Mouse (Mus musculus) heart, adult 9 months (tissue): ENCODE measurements around the gene Rb1.

Experiments
- DNase-seq, 2 experiments: peaks; one replicate each; pipeline ENCODE4 v3.0.0; 2022; ENCODE audit warnings: low spot score in 2 of 2

Gene Rb1

DNA sequence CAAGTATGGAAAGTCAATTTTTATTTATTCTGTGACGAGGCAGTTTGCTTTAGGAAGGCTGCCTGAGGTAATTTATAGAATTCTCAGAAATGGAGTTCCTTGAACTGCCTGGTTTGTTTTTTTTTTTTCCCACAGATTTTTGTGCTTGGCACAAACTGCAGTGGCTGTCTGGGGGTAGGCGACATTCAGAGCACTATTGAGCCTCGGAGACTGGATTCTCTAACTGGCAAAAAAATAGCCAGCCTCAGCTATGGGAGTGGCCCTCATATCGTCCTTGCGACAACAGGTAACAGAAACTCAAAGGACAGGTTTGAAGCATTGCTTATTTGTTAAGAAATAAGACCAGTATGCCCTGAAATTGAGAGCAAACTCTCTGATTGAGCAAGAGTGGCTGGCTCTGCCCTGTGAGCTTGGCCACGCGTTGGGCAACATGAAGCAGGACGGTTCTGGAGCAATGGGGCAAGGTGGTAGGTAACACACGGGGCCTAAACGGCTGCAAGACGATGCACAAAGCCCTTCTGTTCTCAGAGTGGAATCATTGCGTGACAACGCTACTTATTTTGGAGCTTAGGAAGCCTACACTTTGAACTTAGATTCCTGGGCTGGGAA is 163.3 kb downstream of the Rb1 start:
- DNase-seq: no peak

DNA sequence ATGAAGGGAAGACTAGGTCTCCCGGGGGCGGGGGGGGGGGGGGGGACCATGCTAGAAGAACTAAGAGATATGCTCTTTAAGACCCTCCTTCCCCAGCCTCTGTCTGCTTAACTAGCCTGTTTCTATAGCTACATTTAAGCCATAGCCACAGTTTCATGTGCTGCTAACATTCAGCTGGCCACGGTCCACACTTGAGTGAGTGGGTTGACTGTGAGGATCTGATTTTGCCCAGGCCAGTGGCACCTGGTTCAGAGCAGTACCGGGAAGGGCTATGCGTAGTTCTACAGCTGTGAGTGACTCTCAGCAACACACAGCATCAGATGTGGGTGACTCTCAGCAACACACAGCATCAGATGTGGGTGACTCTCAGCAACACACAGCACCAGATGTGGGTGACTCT is 164.3 kb downstream of the Rb1 start:
- DNase-seq: no peak

DNA sequence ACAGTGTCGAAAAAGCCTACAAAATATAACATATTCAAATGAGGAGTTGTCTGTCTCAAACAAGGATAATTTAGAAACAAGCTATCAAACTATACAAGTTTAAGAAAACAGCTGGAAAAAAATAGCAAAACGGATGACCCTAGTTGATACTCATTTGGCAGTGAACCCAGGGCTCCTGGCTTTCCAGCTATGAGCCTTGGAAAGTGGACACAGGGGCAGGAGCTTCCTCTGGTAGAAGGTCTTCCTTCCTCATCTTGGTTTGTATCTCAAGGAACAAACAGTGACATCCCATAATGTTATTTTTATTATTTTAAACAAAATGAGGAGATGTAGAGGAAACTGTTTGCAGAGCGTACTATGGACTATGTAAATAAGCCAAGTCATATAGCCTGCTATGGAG is 177.5 kb downstream of the Rb1 start:
- no peak for DNase-seq

DNA sequence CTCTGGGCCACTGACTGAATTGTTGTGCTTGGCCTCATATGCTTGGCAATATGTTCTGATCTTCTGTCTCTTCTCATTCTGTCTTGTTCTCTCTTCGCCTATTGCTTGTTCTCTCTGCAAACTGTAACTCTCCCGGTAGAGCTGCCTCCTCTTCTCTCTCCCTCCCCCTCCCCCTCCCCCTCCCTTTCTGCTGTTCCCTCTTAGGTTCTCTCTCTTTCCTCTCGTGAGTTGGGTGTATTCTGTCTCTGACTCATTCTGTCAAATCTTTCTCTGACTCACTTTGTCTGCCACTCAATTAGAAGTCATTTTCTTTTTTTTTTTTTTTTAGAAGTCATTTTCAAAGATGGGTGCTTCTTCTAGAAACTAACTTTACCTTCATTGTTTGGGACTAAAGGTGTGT is 178.9 kb downstream of the Rb1 start:
- DNase-seq: no peak

DNA sequence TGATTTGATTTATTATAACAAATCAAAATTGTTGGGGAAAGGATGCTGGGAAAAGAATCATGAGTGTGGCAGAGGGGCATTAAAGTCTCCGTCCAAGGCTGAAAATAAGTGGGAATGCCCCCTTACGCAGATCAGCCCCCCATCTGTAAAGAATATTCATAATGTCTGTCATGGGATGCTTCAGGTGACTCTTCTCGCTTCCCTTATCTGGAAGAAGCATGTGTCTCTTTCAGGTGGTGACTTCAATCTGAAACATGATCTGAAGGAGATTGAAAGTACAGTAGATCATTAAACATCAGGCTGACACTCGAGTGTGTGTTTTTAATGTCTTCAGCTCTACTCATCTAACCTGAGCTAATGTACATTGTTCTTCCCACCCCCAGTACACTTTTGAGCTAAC is 180.1 kb downstream of the Rb1 start:
- DNase-seq: no peak

DNA sequence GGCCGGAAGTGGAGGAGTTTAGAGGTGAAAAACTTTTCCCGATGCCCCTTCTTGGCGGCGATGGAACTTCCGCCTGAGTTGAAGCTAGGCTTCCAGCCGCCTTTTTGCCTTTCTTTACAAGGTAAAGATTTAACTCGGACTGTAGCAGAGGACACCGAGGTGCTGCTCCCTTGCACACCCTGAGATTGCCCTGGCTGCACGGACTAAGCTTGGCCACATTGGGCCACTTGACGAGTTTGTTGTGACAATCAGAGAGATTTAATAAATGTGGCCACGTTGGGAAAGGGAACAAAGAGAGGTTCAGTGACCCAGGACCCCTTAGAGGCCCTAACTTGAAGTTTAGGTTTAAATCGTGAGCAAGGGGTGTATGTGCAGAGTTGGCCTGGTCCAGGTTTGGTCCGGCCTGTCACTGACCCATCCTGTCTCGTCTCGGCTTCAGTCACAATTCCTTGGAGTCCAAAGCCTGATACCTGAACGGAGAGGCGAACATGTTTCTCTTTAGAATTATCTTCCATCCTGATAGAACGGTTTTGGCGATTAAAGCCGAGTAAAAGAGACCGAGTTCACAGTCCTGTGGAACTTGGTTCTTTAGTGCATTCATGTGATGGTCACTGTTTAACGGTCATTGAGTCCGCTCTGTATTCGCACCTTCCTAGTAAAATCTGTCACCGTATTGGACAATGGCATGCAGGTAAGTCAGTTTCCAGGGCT is 181.8 kb downstream of the Rb1 start:
- DNase-seq: no peak

DNA sequence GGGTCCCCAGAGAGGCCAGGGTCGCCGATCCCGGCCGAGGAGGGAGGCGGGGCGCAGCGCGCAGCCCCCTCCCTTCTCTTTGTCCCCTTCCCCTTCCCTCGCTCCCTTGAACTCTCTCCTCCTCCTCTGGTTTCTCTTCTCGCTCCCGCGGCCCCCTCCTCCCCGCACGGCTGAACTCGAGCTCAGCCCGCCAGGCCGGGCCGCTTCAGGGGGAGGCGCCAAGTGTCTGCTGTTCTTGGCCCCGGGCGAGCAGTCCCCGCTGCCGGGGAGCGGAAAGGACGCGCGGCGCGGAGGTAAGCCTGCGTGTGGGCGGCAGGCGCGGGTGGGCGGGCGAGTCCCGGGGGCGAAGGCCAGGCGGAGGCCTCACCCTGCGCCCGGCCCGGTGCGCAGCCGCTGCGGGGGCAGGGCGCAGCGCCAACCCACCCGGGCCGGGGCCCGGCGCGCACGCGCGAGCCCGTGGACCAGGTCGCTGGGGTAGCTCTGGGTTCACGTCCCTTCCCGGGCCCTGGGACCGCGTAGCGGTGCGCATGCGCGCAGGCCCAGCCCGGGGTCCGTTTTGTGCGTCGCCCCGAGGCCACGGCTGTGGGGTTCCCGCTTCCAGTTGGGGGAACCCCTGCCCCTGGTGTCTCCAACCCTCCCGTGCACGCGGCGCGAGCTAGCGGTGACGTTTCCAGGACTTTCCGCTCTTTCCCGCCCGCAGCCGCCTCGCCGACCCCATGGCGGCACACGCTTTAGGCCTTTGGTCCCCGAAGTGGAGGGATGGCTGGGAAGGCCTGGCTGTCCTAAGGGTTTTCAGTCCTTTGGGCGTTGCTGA is 182.5 kb downstream of the Rb1 start:
- peak; percentile 91 to 93 for DNase-seq

DNA sequence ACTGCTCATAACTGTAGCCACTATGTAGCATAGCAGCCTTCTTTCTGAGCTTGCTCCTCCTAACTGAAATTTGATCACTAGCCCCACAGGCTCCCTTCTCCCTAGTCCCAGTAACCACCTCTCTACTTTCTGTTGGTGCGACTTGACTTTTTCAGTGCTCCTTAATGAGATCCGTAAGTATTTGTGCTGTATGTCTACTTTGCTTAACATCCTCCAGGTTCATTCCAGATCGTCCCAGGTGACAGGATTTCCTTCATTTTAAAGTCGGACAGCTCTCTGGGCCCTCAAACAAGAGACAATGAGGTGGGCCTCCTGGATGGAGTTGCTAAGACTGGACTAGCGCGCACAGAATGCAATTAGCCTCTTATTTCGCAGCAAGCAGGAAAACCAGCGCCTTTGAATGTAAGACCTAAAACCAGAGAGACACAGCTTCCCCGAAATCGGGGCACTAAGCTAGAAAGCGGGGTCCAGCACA is 183.2 kb downstream of the Rb1 start:
- peak; percentile 25 to 51 for DNase-seq

DNA sequence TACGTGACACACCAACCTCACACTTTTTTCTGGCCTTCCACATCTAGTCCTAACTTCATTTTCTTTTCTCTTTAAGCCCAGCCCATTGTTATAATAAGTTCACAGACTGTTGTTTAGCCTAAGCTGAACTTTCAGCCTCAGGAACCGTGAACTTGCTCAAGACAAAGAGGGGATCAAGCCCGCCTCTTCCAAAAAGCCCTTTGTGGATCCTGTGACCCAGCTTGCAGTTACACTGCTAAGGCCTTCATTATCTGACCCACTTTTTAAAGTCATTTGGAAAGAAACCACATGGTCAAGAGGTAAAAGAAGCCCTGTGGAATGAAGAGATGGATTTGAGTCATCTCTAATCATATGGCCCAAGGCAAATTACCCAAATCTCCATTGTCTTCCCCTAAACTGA is 183.8 kb downstream of the Rb1 start:
- DNase-seq: no peak

DNA sequence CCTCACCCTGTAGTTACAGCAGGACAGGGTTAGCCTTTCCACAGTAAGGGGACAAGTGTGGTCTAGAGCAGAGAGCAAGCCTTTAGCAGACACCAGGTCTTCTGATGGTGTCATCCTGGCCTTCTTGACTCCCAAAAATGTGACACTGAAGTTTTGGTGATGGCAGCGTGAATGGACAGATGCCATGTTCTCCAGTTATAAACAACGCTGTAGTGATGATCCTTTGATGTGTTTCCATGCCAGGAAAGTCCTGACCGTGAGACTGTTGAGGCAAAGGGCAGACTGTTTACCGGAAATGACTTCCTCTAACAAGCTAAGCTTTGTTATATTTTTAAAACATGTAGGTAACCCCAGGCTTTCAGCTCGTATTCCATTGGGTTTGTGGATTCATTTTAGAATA is 185.8 kb downstream of the Rb1 start:
- DNase-seq: no peak

DNA sequence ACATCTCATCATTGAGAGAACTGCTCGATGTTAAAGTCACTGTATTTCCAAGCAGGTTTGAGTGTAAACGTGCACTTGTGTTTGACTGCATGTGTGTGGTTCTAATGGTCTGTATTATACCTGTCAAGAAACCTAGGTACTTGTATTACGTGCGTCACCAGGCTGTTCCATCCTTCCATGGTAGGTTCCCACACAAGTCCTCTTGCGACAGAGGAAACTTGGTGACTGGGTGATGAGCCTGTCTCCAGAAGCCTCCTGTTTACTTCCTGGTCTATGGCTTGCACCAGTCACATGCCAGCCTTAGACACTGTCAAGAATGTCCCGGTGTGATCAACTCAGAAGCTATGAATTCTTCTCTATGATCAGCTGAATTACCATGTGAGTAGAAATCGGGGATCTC is 187.1 kb downstream of the Rb1 start:
- no peak for DNase-seq

DNA sequence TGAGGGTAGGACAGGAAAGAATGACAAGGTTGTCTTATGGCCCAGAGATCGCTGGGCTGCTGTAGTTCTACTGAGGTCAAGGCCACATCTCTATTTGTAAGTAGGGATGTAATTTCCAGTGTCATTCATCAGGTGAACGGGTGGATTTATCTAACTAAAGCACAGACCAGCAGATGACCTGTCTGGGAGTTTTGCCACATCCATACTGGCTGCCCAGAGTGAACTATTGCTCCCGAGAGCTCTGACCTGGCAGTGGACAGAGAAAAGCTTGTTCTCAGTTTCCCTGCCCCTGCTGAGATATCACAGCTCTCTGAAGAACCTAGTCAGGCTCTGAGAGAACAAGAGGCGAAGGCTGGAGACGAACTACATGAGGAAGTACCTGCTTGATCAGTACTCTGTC is 188.4 kb downstream of the Rb1 start:
- DNase-seq: no peak
